Mouse (Mus musculus): ENCODE data around the gene Nova1.
A peak's percentile ranks its signal among the peaks of the same experiment; 100 is the strongest.

Gene Nova1

GRCm38 (mm10) chr12:46818856-46819347 is at the start of gene Nova1:
Gene Nova1 (minus strand): TSS chr12:46818929.
- DNase-seq (ENCODE audit: low read depth, low spot score): peak; percentile 89

GRCm38 (mm10) chr12:46819348-46820022 is 756 bp upstream of the Nova1 start:
- peak; percentile 98 for DNase-seq (ENCODE audit: low read depth, low spot score)

- DNase-seq (ENCODE audit: low read depth, low spot score): peak; percentile 66
These were observed 491 bp downstream of the Nova1 start for GRCm38 (mm10) chr12:46818021-46818855.

- DNase-seq (ENCODE audit: low read depth, low spot score): peak; percentile 55
These were observed 1.4 kb downstream of the Nova1 start for GRCm38 (mm10) chr12:46817211-46817803.

GRCm38 (mm10) chr12:46816291-46816690 is 2.4 kb downstream of the Nova1 start:
- DNase-seq (ENCODE audit: low read depth, low spot score): no peak

- DNase-seq (ENCODE audit: low read depth, low spot score): no peak
These were observed 3.0 kb downstream of the Nova1 start for GRCm38 (mm10) chr12:46815697-46816096.

GRCm38 (mm10) chr12:46814820-46815219 is 3.9 kb downstream of the Nova1 start:
- DNase-seq (ENCODE audit: low read depth, low spot score): no peak

- peak; percentile 63 for DNase-seq (ENCODE audit: low read depth, low spot score)
These were observed 17.4 kb downstream of the Nova1 start for GRCm38 (mm10) chr12:46801311-46801710.

GRCm38 (mm10) chr12:46782301-46783280 is 36.1 kb downstream of the Nova1 start:
- DNase-seq (ENCODE audit: low read depth, low spot score): peak; percentile 18

- DNase-seq (ENCODE audit: low read depth, low spot score): no peak
These were observed 37.2 kb downstream of the Nova1 start for GRCm38 (mm10) chr12:46781481-46781880.

GRCm38 (mm10) chr12:46780983-46781382 is 37.7 kb downstream of the Nova1 start:
- DNase-seq (ENCODE audit: low read depth, low spot score): peak; percentile 42

GRCm38 (mm10) chr12:46759450-46759849 is 59.3 kb downstream of the Nova1 start:
- peak; percentile 23 for DNase-seq (ENCODE audit: low read depth, low spot score)

GRCm38 (mm10) chr12:46754325-46754848 is 64.3 kb downstream of the Nova1 start:
- no peak for DNase-seq (ENCODE audit: low read depth, low spot score)

GRCm38 (mm10) chr12:46753096-46753495 is 65.6 kb downstream of the Nova1 start:
- DNase-seq (ENCODE audit: low read depth, low spot score): no peak

- DNase-seq (ENCODE audit: low read depth, low spot score): no peak
These were observed 85.5 kb downstream of the Nova1 start for GRCm38 (mm10) chr12:46733261-46733660.

- no peak for DNase-seq (ENCODE audit: low read depth, low spot score)
These were observed 86.8 kb downstream of the Nova1 start for GRCm38 (mm10) chr12:46731943-46732342.

- peak; percentile 89 for DNase-seq (ENCODE audit: low read depth, low spot score)
These were observed 96.8 kb downstream of the Nova1 start for GRCm38 (mm10) chr12:46721914-46722313.

GRCm38 (mm10) chr12:46719076-46719475 is 99.7 kb downstream of the Nova1 start:
- DNase-seq (ENCODE audit: low read depth, low spot score): no peak

- no peak for DNase-seq (ENCODE audit: low read depth, low spot score)
These were observed 108.6 kb downstream of the Nova1 start for GRCm38 (mm10) chr12:46710094-46710493.

GRCm38 (mm10) chr12:46709475-46709874 is 109.3 kb downstream of the Nova1 start:
- no peak for DNase-seq (ENCODE audit: low read depth, low spot score)

GRCm38 (mm10) chr12:46700202-46700601 is 118.5 kb downstream of the Nova1 start:
- no peak for DNase-seq (ENCODE audit: low read depth, low spot score)

All from brain, adult 2 months (tissue).